Mouse (Mus musculus): ENCODE measurements at regions not wholly inside any gene's neighbourhood (a gene's known extent, or its start where the extent isn't known, plus 50 kb on each side); places are given as distances from the start of the nearest gene placed in this dataset.
A peak's percentile ranks its signal among the peaks of the same experiment; 100 is the strongest.
"Not testable (repeated sequence)": the region's sequence is repeated elsewhere in the genome, so short reads cannot be mapped to it uniquely, and the experiment has no call there.

DNA sequence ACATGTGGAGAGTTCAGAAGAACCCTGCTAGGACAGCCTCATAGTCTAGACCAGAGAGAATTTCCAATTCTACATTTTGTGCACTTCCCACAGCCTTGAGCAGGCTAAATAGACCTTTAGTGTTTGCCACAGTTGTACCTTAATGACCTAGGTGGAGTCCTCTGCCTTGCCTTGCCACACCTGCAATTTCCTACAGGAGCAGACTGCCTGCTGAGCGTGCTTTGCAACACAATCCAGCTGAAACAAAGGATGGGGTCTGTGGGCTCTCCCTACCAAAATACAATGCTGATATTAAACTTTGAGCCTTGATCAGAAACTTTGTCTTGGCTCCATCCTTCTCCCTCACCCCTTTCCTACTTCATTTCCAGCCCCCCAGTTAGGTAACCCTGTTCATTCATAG, 326.0 kb upstream of the Snx7 start:
- no peak for DNase-seq (ENCODE audit: low read depth)

DNA sequence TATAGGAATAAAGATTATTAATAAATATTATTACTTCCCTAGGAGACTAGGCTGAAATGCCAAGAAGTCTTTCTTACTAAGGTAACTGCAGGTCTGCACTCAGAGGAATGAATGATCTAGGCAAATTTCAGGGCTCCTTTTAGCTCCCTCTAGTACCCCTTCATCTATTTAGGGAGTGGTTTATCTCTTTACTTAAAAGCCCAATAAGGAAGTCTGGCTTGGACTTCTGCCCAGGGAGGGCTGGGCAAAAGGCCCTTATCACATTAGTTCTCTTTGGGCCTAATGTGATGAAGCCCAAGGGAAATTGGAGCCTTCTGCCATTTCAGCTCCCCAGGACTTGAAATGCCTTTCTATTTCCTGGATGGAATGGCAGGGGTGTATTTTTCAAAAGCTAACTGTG, 320.6 kb upstream of the Snx7 start:
- DNase-seq (ENCODE audit: low read depth) = peak; percentile 13

DNA sequence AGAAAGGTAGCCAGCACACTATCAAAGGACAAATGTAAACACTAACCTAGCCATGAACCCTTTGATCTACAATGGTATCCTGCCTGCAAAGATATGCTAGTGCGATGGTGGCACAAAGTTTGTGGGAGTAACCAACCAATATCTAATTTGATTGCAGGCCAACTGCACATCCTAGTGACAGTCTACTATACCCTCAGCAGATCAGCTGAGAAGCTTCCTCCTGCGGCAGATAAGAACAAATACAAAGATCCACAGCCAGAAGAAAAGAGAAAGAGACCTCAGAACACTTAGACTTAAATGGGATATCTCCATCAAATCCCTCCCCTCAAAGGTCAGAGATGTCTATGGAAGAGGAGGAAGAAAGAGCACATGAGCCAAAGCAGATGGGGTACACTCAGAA, 308.7 kb upstream of the Snx7 start:
- DNase-seq (ENCODE audit: low read depth) = no peak

DNA sequence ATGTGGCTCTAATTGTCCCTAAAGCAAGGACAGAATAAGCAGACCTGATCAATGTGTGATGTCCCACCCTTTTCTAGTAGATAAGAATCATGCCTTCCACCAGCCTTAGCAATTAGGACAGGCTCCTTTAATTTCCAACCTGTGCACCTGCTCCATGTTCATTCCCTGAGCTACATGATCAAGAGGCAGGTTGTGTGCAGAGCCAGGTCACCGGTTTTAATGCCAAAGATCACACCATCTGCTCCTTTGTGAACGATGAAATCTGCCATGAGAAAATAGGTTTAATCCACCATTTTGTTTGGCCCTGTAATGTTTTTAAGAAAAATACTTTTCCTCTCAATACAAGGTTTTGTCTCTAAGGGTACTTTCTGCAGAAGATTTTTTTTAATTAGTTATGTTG, 294.2 kb upstream of the Snx7 start:
- DNase-seq (ENCODE audit: low read depth) = no peak

DNA sequence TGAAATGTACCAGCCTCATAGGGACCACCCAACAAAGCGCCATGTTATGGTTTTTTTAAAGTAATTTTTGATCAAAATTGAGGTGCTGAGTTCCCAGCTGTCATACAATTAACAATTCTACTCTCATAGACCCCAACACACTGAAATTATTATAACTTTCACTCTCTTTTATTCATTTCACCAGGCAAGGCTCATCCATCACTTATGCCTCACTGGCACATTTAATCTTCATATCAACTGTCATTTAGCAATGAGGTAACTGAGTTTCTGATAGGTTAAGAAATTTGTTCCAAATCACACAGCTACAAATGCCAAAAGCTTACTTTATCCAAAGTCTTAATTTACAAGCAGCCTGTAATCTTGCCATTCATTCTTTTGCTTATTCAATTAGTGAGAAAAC, 276.1 kb upstream of the Snx7 start:
- no peak for DNase-seq (ENCODE audit: low read depth)

DNA sequence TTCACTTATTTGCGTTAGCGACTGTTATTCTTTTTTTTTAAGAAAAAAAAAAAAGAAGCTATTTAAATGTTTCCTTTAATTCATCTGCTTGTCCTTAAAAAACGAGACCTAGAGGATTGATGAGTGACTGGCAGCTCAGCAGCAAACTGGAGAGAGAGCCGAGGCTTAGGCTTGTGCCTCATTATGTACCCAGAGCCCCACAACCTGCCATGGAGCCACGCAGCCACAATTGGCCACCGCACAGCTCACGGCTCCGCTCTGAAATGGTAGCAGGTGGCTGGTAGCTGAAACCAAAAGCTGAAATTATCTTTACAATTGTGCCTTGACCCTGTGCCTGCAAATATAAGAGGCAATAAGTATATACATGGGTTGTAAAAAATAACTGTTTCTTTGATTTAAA, 273.0 kb upstream of the Snx7 start:
- no peak for DNase-seq (ENCODE audit: low read depth)

DNA sequence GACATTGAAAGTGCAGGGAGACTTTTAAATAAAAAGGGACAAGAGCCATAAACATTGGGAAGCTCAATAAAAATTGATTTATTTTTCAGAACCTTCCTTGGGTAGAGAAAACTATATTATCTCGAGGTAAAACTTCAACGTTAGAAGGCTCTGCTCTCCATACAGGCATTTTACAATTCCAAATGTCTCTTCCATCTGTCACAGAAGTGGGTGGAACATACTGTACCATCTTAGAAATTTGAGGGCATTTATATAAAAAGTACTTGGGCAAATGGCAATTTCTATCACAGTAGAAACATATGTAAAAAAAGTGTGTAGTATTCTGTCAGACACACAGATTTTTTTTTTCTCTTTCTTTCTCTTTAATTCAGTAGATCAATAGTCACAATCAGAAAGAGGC, 271.4 kb upstream of the Snx7 start:
- DNase-seq (ENCODE audit: low read depth) = no peak

DNA sequence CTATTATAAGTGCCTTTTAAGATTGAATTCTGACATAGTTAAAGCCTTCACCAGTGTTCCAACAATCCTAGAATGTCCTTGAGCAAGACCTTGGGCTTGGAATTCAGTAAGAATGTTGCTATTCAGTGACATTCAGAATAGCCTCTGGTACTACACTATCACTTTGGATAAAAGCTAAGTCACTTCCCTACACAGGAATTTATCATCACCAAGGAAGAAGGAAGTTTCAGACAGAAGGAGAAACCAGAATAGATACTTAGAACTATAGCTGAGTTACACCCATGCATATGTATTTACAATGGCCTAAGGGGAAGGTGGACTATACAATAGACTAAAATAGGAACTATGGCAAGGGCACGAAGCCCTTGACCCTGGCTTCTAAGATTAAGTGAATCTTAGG, 259.6 kb upstream of the Snx7 start:
- not testable (repeated sequence) for DNase-seq (ENCODE audit: low read depth)

DNA sequence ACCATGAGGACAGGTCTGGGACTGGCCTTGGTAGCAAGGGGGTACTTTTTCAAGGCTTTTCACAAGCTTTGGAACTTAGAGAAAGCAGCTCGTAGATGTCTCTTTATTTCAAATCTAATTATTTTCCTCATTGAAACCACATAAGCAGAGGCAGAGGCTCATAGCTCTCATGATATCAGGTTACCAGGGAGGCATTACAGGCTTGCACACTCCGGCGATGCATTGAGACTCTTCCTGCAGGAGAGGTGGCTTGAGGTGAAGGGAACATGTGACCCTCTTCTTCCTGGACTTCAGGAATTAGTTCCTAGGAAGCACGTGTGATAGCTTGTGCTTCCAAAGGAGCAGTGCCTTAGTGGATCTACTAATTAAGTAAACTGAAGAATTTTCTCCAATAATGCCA, 233.9 kb upstream of the Snx7 start:
- no peak for DNase-seq (ENCODE audit: low read depth)

DNA sequence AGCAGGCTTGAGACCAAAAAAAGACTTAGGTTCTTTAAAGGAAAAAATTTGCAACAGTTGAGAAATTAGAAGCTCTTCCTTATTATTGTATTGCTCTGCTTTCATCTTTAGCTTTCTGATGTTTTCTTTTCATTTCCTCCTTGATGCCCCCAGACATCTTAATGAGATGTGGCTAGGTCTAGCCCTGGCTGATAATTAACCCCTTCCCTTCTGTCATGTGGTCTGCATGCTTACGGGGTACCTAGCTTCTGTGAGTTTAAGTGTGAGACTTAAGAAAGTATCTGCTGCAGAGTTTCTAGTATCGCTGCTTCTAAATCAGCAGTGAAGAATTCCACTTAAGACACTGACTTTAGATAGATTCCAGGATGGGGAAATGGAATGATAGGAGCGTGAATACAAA, 215.8 kb upstream of the Snx7 start:
- DNase-seq (ENCODE audit: low read depth) = no peak

DNA sequence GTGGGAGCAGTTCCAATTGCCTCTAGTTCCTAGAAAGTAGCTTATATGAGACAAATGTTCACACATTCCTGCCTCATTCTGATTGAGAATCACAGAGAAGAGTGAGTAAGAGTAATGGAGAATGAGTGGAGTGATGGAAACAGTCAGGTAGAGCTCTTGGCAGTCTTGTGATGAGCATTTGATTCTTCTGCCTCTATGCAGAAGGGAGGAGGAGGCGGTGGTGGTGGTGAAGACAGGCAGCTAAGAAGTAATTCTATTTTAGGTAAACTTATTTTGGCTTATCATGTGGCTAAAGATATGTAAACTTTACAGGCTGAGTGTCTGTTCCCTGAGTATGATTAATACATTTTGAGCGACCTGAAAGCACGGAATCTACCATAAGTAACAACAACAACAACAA, 203.6 kb upstream of the Snx7 start:
- DNase-seq (ENCODE audit: low read depth) = no peak

DNA sequence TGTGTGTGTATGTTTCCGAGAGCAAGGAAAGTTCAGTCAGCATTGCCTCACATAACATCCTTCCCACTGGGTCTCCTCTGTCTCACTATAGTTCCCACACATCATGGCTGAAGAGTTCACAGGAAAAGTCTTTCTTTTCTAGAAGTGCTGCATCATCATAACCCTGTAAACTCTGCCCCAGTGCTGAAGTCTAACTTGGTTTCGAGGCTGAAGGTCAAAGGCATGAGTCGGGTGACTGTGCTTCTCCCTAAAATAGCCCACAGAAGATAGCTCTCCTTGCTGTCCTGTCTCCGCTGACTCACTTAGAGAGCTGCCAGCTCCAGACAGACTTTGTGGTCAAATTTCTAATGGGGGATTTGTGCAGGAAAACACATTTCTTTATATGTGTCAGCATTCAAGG, 201.4 kb upstream of the Snx7 start:
- peak; percentile 82 for DNase-seq (ENCODE audit: low read depth)

DNA sequence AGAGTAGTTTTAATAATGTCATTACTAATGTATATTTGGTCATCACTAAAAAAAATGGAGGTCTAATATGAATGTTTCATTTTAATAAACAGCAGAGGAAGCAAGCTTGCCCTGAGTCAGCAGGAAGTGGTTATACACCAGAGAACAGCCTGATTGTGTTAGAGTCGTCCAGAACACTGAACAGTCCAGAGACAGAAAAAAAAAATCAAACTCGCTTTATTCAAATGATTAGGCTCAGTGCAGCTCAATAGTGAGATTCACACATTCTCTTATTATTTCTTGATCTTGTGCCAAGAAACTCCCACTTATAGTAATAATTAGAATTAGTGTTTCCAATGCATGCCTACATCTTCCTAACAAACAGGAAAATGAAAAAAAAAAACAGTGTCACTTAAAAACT, 194.9 kb upstream of the Snx7 start:
- peak; percentile 31 for DNase-seq (ENCODE audit: low read depth)

DNA sequence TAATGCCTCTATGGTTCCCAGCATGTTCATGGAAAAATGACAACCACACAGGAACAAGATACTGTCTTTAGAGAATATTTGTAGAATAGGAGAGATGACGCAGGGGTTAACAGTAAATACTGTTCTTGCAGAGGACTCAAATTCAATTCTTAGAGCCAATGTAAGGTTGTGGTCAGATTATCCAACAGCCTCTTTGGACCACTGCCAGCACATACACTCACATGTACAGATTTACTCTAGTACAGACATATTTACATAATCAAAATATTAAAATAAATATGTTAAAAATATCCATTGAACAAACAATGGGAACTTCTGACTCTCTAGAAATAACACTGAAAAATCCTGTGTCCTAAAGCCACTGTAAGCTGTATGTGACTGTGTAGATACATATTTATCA, 193.8 kb upstream of the Snx7 start:
- DNase-seq (ENCODE audit: low read depth) = peak; percentile 42

DNA sequence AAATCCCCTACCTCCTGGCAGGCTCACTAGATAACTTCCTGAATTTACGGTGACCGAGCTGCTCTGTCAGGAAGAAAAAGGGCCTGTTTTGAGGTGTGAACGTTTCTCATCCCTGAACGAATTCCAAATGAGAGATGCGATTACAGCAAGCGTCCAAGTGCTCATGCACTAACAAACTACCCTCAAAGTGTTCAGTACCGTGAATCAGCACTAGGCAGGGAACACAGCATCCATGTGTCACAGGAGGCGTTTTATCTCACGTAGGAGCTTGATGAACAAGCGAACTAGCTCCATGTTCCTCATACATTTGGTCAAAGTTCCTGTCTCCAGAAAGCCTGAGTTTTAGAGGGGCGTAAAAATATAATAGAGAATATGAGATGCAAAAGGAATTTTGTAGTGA, 178.3 kb upstream of the Snx7 start:
- no peak for DNase-seq (ENCODE audit: low read depth)

DNA sequence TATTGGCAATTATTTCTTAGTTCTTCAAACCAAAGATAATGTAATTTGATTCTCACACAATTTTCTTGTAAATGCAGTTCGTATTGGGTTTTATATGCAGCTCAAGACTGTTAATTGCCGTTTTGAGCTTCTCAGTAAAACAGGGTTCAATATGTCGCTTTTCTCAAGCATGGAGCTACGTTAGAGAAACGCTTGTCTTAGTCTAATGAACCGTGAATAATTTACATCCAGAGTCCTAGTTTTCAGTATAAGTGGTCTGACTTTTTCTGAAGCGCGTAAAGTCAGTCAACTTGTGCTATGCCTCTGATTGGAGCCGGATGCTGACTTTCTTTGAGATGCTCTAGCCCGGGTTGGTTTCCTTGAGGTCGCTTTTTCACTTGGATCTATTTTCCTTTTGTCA, 177.8 kb upstream of the Snx7 start:
- DNase-seq (ENCODE audit: low read depth) = no peak

DNA sequence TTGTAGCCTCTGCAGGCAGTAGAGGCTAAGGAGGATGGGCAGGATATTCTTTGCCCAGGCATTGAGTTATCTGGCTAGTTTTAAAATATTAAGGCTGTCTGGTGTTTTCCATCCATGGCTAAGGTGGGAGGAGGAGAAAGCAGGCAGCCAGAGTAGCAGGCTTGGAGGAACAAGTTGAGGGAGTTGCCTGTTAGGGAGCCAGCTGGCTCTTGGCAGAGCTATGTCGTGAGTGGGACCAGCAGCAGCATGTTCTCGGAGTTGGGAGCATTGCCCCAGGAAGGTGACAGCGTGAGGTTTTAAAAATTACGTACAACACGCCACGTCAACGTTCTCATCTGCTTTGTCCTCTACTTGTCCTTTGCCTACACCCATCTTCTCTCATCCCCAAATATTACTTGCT, 167.8 kb upstream of the Snx7 start:
- no peak for DNase-seq (ENCODE audit: low read depth)

DNA sequence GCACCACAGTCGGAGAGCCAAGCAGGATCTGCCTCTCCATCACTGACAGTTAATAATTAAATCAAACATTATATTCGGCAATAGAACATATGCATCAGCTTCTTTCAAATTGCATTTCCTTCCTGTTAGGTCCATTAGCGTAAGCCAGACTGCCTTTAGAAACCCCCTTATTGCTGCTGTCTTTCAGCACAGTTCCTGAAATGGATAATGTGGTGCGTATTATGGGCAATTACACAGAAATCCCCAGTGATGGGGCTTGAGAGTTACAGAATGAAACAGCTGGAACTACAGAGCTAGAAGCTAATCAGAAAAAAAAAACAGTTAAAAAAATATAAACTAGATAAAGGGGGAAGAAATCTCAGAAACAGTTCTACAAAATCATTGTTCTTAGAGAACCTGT, 126.7 kb upstream of the Snx7 start:
- DNase-seq (ENCODE audit: low read depth) = no peak

DNA sequence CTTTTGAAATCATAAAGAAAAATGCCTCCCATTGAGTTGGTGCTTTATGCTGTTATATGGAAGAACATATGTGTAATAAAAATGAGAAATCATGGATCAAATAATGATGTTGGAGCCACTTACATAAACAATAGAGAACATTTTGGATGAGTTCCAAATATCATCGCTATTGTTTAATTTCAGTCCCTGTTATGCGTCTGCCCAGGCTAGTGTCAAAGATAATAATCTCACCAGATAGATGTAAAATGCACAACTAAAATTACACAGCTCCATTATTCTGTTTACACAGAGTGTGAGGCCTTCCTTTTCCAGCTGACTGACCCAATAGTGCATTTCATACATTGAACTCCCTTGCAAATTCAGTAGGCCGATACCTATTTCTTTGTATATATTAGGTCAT, 125.4 kb upstream of the Snx7 start:
- DNase-seq (ENCODE audit: low read depth) = no peak

DNA sequence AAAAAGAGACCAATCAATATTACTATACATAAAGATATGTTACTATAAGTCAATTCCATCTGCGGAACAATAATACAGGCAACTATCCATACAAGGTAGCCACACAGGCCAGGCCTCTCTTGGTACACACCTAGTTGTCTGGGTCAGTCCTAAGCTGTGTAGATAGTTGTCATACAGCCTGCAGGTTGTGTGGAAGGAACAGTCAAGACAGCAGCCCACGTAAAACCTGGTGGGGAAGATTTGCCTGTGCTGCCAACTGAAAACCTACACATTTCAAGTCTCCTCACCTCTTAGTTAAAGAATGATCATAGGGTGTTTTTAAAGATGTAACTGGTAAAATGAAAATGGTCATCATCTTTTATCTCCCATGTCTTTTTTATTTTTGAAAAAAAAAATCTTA, 121.8 kb upstream of the Snx7 start:
- no peak for DNase-seq (ENCODE audit: low read depth)

DNA sequence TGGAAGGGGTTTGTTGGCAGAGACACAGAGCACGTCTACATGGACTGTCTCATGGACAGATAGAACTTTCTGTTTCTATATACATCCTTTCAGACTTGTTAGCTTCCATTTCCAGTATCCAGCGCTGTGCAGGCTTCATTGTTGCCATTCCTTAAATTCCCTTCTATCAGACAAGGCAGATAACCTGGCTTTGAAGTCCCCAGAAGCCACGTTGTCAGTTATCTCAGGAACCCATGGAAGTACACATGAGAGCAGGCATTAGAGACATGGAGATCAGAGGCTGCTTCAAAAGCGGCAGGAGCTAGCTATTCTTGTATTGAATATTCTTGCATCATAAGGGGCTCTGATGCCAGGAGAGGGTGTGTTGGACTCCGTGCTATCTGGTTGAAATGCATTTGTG, 119.7 kb upstream of the Snx7 start:
- peak; percentile 2 for DNase-seq (ENCODE audit: low read depth)

DNA sequence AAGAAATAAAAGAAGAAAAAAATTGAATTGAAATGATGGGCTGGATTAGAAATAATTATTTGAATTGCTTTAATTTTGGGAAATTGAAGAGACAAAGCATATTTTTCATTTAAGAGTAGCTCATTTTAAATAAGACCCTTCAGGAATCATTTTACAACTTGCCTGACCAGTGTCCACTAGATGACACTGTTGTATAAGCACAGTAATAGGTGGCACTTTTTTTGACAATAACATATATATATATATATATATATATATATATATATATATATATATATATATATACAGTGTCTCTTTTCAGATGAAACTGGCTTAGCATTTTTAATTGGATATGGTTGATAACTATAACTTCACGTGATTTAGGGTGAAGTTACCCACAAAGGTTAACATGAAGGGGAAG, 106.9 kb upstream of the Snx7 start:
- DNase-seq (ENCODE audit: low read depth) = peak; percentile 72

DNA sequence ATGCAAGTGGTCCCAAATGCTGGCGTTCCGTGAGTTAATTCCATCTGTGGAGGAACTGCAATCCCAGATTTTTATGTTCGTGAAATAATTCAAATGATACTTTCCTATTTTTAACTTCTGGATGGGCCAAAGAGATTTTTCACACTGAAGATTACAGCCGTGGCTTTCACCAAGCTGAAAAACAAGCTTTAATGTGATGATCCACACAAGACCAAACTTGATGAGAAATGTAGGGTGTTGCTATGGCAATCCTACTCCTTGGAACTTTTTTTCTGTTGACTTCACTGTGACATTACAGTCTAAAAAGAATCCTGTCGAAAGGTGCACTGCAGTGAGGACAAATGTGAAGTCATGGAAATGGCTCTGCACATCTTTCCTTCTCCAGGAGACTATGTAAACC, 100.1 kb upstream of the Snx7 start:
- no peak for DNase-seq (ENCODE audit: low read depth)

DNA sequence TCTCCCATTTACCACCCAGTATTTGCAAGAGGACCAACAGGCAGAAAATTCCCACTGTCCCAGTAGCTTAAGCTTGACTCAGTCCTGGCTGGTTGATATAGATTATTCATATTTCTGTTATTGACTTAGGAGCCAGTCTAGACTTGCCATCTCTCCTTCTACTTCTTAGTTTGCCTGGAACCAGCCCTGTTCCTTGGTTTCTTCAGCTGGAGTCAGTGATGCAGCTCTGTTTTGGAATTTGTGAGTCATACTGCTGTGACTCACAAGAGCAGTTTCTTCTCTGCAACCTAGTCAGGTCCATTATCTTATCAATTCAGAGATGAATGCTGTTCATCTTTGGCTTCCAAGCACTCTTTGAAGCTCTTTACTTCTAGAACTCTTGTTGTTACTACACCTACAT, 69.7 kb upstream of the Snx7 start:
- DNase-seq (ENCODE audit: low read depth) = peak; percentile 31

DNA sequence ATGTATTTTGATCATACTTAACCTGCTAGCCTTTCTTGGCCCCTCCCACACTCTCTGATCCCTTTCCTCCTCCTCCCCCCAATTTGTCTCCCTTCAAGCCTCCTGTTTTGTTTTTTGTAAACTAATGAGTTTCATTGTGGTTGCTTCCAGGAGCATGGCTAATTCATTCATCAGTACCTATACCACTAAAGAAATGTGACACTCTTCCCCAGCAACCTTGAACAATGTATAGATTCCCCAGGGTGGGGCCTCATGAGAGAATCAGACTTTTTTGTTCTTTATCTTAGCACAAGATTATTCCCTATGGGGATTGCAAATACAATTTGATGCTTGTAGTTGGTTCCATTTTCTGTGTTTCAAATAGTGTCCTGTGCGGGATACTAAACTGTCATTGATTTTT, 58.8 kb upstream of the Snx7 start:
- DNase-seq (ENCODE audit: low read depth) = no peak
